Mouse (Mus musculus): ENCODE results near the gene Timm8a1.

DNA sequence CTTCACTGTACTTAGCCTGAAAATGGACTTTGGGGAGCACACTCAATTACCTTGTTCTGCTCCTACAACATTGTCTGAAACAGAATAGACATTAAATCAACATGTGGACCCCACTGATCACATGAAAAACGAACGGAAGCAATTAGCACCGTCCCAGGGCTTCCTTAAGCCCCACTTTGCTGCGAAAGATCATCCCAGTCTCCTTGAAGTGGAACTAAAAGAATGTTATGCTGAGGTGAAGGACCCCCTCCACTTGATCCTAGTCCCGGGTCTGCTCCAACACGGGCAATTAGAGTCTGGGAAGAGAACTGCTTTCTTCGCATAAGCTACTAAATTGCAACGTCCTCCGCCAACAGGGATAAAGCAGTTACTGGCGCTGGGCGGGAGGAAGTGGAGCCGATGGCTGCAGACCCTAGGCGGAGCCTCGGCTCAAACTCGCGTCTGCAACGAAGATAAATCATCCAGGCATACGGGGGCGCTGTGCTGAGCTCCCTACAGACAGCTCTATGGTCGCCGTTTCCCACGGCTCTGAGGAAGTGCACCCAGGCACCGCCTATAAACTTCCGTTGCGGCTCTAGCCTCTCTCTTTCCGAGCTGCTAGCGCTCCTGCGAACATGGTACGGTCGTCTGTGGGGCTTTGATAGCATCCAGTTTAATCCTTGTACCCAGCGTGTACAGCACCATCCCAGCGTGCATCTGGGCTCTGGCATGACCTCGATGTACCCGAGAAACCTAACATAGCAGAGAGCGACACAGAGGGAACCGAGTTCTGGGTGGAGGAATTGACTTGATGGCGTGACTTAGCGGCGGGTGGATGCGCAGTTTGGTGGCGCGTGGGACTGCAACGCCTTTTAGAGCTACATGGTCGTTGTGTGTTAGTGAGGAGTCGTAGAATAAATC, 43.7 kb upstream of the Timm8a1 start, which contains the start of gene Rpl36a:
- TF ChIP-seq SMC3 (IDR thresholded peaks at IDR 0.05; ENCODE audit: low read depth, low read length) (no peak), CHD2 (IDR thresholded peaks at IDR 0.05; ENCODE audit: low read length) (no peak)
